Mouse (Mus musculus): ENCODE results near the gene Tspan14. TPM values are rescaled to one million over a fixed set of nuclear protein-coding genes. Genes with fewer than 3 reads are reported as not detected.
A peak's percentile ranks its signal among the peaks of the same experiment; 100 is the strongest.

The Tspan14 gene
- polyA plus RNA-seq, 1 experiment from 2014 or later, result 93.4 TPM

- Histone ChIP-seq H3K36me3 (ENCODE audit: insufficient read depth, low read length) (peaks cover 57% of the 10 kb centered on the region), H3K27me3 (ENCODE audit: insufficient read depth, low read length) (no peaks in the 10 kb centered on the region), H3K4me2 (ENCODE audit: low read length) (no peak overlapping the region), H3K9me3 (replicated peaks; ENCODE audit: low read length) (no peaks in the 10 kb centered on the region), H3K27ac (peak overlapping the region; percentile 63), H3K4me3 (replicated peaks; ENCODE audit: low read depth, low read length) (no peak overlapping the region), H3K4me1 (replicated peaks; ENCODE audit: insufficient read depth, low read length) (peaks cover 13% of the 10 kb centered on the region; the same call in 1 of the 2 replicates), H3K9ac (ENCODE audit: low read depth, low read length) (no peak overlapping the region)
- DNase-seq (ENCODE audit: low spot score) (no peak), ATAC-seq (replicated peaks; ENCODE audit: low FRiP score, low read depth) (no peak)
- 50% methylated on average over 6 of the region's 6 CpGs for WGBS
- no peak for TF ChIP-seq CTCF (IDR thresholded peaks at IDR 0.05; ENCODE audit: low read depth)
These were observed 52.9 kb downstream of the Tspan14 start for GRCm38 (mm10) chr14:40913709-40914108.

- H3K9ac ChIP-seq (ENCODE audit: low read depth, low read length), result no peak overlapping the region
- no peak for TF ChIP-seq CTCF (IDR thresholded peaks at IDR 0.05; ENCODE audit: low read depth)
- H3K4me2 ChIP-seq (ENCODE audit: low read length), result no peak overlapping the region
- H3K4me1 ChIP-seq (replicated peaks; ENCODE audit: insufficient read depth, low read length), result peaks cover 13% of the 10 kb centered on the region; the same call in 1 of the 2 replicates
- ATAC-seq (replicated peaks; ENCODE audit: low FRiP score, low read depth) (no peak), DNase-seq (ENCODE audit: low spot score) (no peak)
- no peak overlapping the region for H3K27ac ChIP-seq
- H3K27me3 ChIP-seq (ENCODE audit: insufficient read depth, low read length), result no peaks in the 10 kb centered on the region
- H3K4me3 ChIP-seq (replicated peaks; ENCODE audit: low read depth, low read length), result no peak overlapping the region
- peaks cover 76% of the 10 kb centered on the region for H3K36me3 ChIP-seq (ENCODE audit: insufficient read depth, low read length)
- no peaks in the 10 kb centered on the region for H3K9me3 ChIP-seq (replicated peaks; ENCODE audit: low read length)
These were observed 55.1 kb downstream of the Tspan14 start for GRCm38 (mm10) chr14:40911529-40911928.

GRCm38 (mm10) chr14:40908763-40909162 lies 57.8 kb downstream of the Tspan14 start:
- H3K4me2 ChIP-seq (ENCODE audit: low read length), result no peak overlapping the region
- H3K9ac ChIP-seq (ENCODE audit: low read depth, low read length), result no peak overlapping the region
- no peak overlapping the region for H3K4me3 ChIP-seq (replicated peaks; ENCODE audit: low read depth, low read length)
- peaks cover 9% of the 10 kb centered on the region; the same call in 1 of the 2 replicates for H3K4me1 ChIP-seq (replicated peaks; ENCODE audit: insufficient read depth, low read length)
- DNase-seq (ENCODE audit: low spot score), result no peak
- 76% methylated on average over 9 of the region's 9 CpGs for WGBS
- ATAC-seq (replicated peaks; ENCODE audit: low FRiP score, low read depth), result no peak
- peaks cover 66% of the 10 kb centered on the region for H3K36me3 ChIP-seq (ENCODE audit: insufficient read depth, low read length)
- no peak overlapping the region for H3K27ac ChIP-seq
- no peaks in the 10 kb centered on the region for H3K27me3 ChIP-seq (ENCODE audit: insufficient read depth, low read length)
- H3K9me3 ChIP-seq (replicated peaks; ENCODE audit: low read length), result no peaks in the 10 kb centered on the region
- TF ChIP-seq CTCF (IDR thresholded peaks at IDR 0.05; ENCODE audit: low read depth), result no peak

GRCm38 (mm10) chr14:40906770-40907169 lies 59.8 kb downstream of the Tspan14 start:
- no peak overlapping the region for H3K27ac ChIP-seq
- H3K27me3 ChIP-seq (ENCODE audit: insufficient read depth, low read length), result no peaks in the 10 kb centered on the region
- H3K4me1 ChIP-seq (replicated peaks; ENCODE audit: insufficient read depth, low read length), result peaks cover 10% of the 10 kb centered on the region; the same call in 1 of the 2 replicates
- no peak overlapping the region for H3K4me2 ChIP-seq (ENCODE audit: low read length)
- H3K4me3 ChIP-seq (replicated peaks; ENCODE audit: low read depth, low read length), result no peak overlapping the region
- no peaks in the 10 kb centered on the region for H3K9me3 ChIP-seq (replicated peaks; ENCODE audit: low read length)
- WGBS, result 79% methylated on average over 9 of the region's 9 CpGs
- ATAC-seq (replicated peaks; ENCODE audit: low FRiP score, low read depth) (no peak), DNase-seq (ENCODE audit: low spot score) (no peak)
- no peak overlapping the region for H3K9ac ChIP-seq (ENCODE audit: low read depth, low read length)
- no peak for TF ChIP-seq CTCF (IDR thresholded peaks at IDR 0.05; ENCODE audit: low read depth)
- H3K36me3 ChIP-seq (ENCODE audit: insufficient read depth, low read length), result peaks cover 54% of the 10 kb centered on the region

- TF ChIP-seq CTCF (IDR thresholded peaks at IDR 0.05; ENCODE audit: low read depth), result no peak
- ATAC-seq (replicated peaks; ENCODE audit: low FRiP score, low read depth) (no peak), DNase-seq (ENCODE audit: low spot score) (no peak)
- Histone ChIP-seq H3K27ac (no peak overlapping the region), H3K27me3 (ENCODE audit: insufficient read depth, low read length) (no peaks in the 10 kb centered on the region), H3K4me3 (replicated peaks; ENCODE audit: low read depth, low read length) (no peak overlapping the region), H3K4me2 (ENCODE audit: low read length) (no peak overlapping the region), H3K9me3 (replicated peaks; ENCODE audit: low read length) (no peaks in the 10 kb centered on the region), H3K9ac (ENCODE audit: low read depth, low read length) (no peak overlapping the region), H3K4me1 (replicated peaks; ENCODE audit: insufficient read depth, low read length) (peaks cover 10% of the 10 kb centered on the region; the same call in 1 of the 2 replicates), H3K36me3 (ENCODE audit: insufficient read depth, low read length) (peaks cover 45% of the 10 kb centered on the region)
- WGBS, result 79% methylated on average over 8 of the region's 8 CpGs
These were observed 60.8 kb downstream of the Tspan14 start for GRCm38 (mm10) chr14:40905813-40906212.

- Histone ChIP-seq H3K4me1 (replicated peaks; ENCODE audit: insufficient read depth, low read length) (peaks cover 24% of the 10 kb centered on the region; the same call in 1 of the 2 replicates), H3K9me3 (replicated peaks; ENCODE audit: low read length) (no peaks in the 10 kb centered on the region), H3K4me3 (replicated peaks; ENCODE audit: low read depth, low read length) (no peak overlapping the region), H3K27me3 (ENCODE audit: insufficient read depth, low read length) (no peaks in the 10 kb centered on the region), H3K4me2 (ENCODE audit: low read length) (no peak overlapping the region), H3K9ac (ENCODE audit: low read depth, low read length) (no peak overlapping the region), H3K36me3 (ENCODE audit: insufficient read depth, low read length) (peaks cover 14% of the 10 kb centered on the region), H3K27ac (peak overlapping the region; percentile 70)
- TF ChIP-seq CTCF (IDR thresholded peaks at IDR 0.05; ENCODE audit: low read depth), result no peak
- 63% methylated on average over 12 of the region's 12 CpGs for WGBS
- ATAC-seq (replicated peaks; ENCODE audit: low FRiP score, low read depth), result no peak
- DNase-seq (ENCODE audit: low spot score), result no peak
These were observed 64.1 kb downstream of the Tspan14 start for GRCm38 (mm10) chr14:40902307-40903055.
